24 mouse cellular contexts compared by ENCODE assay signal in the genomic region with DNA sequence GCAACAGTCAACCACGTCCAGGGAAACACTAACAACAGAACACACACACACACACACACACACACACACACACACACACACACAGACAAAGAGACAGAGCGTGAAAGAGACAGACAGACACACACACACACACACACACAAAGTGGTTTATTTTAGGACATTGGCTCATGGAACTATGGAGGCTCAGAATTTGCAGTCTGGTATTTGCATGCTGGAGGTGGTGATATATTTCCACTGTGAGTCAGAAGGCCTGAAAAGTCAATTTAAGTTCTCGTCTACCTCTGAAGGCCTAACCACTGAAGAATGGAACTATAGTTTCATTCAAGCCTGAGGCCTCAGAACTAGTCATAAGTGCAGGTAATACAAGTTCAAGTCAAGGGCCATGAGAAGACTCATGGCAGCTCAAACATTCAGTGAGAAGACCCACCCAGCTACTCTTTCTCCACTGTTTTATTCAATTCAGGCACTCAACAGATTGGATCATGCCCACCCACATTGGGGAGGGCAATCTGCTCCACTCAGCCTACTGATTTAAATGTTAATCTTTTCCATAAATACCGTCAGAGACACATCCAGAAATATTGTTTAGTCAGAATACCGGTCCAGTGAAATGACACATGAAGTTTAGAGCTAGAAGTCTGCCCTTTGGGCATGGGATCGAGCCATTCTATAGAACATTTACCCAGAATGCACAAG.
DNase-seq lines count a peak whose midpoint lies in the region; TF ChIP-seq lines count a peak whose summit lies in the region.
"Had no signal": no experiment of that assay in that cellular context is flagged by ENCODE, and none has a peak within 500 bp of the region (broad histone marks: within the 10 kb centered on the region; RNA-seq: fewer than 3 reads in every experiment).

No protein-coding gene starts in this region.

- H3K4me3 ChIP-seq in left cerebral cortex, adult 2 months: no peak overlapping the region
- H3K4me3 ChIP-seq: forebrain, embryonic 13.5 days; heart, embryonic 12.5 days; kidney, embryonic 15.5 days; limb, embryonic 10.5 days; liver, embryonic 15.5 days; lung, embryonic 15.5 days had no signal

- peak overlapping the region; percentile 11; the same call in 1 of the 2 replicates for H3K27ac ChIP-seq in left cerebral cortex, adult 2 months
- H3K27ac ChIP-seq: forebrain, embryonic 13.5 days; kidney, embryonic 15.5 days; limb, embryonic 10.5 days; liver, embryonic 15.5 days; lung, embryonic 15.5 days had no signal

- no peak for TF ChIP-seq CTCF in left cerebral cortex, adult 2 months (IDR thresholded peaks at IDR 0.05)

- peak in 1 of 2 experiments; percentile 32 for DNase-seq in left cerebral cortex, adult 2 months (ENCODE audit: extremely low spot score in 1 of 2, low spot score in 2 of 2)
- DNase-seq in left cerebral cortex, postnatal 10 days (ENCODE audit: extremely low spot score in 1 of 2, low spot score in 2 of 2): no peak
- peak; percentile 69 for DNase-seq in brain, adult 2 months (ENCODE audit: low read depth, low spot score)
- DNase-seq in frontal cortex, postnatal 36 days (ENCODE audit: low spot score in 2 of 2): peak; percentile 41 to 74
- DNase-seq in layer of hippocampus, postnatal 36 days: peak; percentile 24 to 33
- DNase-seq in lung, postnatal 36 days: no peak
- no peak for DNase-seq in embryo, embryonic 10 days (ENCODE audit: low spot score)
- DNase-seq: adrenal gland, postnatal 36 days; cerebellum, adult 18-20 months; cerebellum, postnatal 14 days; embryo, embryonic 11 days; gastrocnemius, postnatal 25 days; heart, adult 18-20 months; heart, postnatal 10 days; kidney, postnatal 4 days; liver; lung, postnatal 4 days; thymus, postnatal 25 days had no signal

- intact Hi-C loops in left cerebral cortex, adult 2 months (cut with DNase I): no loop called here
- intact Hi-C loops in left cerebral cortex, postnatal 10 days (cut with DNase I): no loop called here

Comparison
In these comparisons a context has a peak if more than half of its experiments do, and no peak if none do; other contexts are left out.
1. DNase-seq: peak in brain, adult 2 months (single experiment), frontal cortex, postnatal 36 days (2 of 2) and layer of hippocampus, postnatal 36 days (2 of 2); none in left cerebral cortex, postnatal 10 days (0 of 2), lung, postnatal 36 days (single experiment) and embryo, embryonic 10 days (single experiment).